Mouse (Mus musculus): ENCODE measurements around the gene C9.

GRCm38 (mm10) chr15:6406771-6407170, 38.4 kb upstream of the C9 start:
- no peak for TF ChIP-seq CTCF (IDR thresholded peaks at IDR 0.05; ENCODE audit: insufficient read depth, low read length)
- no peak for TF ChIP-seq POLR2A (IDR thresholded peaks at IDR 0.05; ENCODE audit: borderline replicate concordance, extremely low read depth, low read depth, low read length)
